Mouse (Mus musculus): ENCODE measurements around the gene Lmod3.

Gene Lmod3

DNA sequence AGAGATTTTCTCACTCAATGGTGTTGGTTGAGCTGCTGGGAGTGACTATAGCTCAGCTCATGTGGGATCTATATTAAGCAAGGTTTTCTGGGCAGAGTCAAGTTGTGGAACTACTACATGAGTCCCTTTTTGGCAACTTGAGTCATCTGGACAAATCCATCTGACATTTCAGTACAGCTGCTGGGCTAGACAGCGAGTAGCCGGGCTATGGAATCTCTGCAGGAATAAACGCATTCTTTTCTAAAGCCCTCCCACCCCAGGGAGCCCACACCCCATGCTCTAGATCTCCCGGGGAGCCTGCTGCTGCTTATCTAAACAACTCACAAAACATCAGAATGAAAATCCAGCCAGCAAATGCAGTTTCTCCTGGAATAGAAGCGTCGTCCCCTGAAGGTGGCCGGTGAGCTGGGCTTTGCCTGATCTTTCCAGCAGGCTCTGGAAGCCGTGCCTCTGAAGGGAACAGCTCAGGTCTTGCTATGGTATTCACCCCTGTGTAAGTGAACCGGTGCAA, at the start of gene Lmod3:
Gene Lmod3 (minus strand): TSS at position 49 of the 511 bp plus-strand sequence.
- DNase-seq (ENCODE audit: low spot score) = no peak

DNA sequence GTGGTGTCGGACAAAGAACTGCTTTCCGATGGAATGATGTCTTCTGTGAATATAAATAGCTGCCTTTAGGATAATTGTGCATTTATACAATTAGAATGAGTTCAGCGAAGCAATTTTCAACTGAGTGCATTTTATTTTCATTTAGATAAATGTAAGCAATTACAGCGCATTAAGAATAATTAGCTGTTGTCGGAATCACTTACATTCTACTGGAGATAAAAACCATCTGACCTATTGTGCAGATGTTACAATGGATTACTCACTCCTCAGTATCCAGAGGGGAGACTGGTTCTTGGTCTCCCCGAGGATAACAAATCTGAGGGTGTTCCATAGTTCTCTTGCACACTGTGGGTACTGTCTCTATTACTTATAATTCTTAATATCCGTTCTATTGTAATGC, 49.7 kb upstream of the Lmod3 start:
- no peak for DNase-seq (ENCODE audit: low spot score)

DNA sequence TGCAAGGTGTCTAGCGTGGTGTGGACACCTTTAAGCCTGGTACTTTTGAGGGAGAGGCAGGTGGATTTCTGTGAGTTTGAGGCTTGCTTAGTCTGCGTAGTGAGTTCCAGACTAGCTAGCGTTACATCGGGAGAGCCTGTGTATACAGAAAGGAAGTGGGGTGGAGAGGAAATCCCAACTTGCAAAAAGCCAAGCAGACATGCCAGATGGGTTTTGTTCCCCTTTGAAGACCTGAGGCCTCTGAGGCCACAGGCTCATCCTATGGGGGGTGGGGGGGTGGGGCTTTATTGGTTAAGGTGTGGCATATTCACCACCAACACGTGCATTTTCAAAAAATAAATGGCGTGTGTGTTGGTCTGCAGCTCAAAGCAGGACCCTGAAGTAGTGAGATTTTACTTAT, 48.1 kb upstream of the Lmod3 start:
- DNase-seq (ENCODE audit: low spot score) = no peak

DNA sequence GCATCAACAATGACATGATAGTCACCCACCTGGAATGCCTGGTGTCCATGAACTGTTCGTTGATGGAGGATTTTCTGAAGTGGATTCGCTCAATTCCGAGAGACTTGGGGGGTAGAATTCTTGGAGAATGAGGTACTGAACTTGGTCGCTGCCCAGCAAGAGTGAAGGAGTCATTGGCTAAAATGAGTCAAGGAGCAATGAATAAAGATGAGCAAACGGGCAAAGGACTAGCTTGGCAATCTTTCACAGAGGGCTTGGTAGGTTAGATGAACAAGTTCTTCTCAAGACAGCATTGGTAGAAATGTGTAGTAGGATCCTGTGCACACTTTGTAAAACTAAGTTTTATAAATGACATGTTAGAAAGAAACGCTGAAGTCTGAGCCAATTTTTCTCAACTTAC, 47.6 kb upstream of the Lmod3 start:
- no peak for DNase-seq (ENCODE audit: low spot score)

DNA sequence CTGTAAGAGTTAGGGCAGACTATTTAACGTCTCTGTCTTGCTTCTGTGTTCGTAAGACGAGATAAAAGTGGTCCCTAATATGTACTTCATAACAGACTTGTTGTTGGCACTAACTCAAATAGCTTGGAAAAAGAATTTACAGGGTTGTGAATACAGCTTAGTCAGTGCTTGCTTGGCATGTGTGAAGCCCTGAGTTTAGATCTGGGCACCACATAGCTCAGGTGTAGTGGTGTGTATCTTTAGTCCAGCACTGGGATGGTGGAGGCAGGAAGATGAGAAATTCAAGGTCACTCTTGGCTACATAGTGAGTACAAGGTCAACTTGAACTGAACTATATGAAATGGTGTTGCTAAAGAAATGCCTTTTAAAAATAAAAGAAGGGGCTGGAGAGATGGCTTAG, 44.6 kb upstream of the Lmod3 start:
- no peak for DNase-seq (ENCODE audit: low spot score)

DNA sequence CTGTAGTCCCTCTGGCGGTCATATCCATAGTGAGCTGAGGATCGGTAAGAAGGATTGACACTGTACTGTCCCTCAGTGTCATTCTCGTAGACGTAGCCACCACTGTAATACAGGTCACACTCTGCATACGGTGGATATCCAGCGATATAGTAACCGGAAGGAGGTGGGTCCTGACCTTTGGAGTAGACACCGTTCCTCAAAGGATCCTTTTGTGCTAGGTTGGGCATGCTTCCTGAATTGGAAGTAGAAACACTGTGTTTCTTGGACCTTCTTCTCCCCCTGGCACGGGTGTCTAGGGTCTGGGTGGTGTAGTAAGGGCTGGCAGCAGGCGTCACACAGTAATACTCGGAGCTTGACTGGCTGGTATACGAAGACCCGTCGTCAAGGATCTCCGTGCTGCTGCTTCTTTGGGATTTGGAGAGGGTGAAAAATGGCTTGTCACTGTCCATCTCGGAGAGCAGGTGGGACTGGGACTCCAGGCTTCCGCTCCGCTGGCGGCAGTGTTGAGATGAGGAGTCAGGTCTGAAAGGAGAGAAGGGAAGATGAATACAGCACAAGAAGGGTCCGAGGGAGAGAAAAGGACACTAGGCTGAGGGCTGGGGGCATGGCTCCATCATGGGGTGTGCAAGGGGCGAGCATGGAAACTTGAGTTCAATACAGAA, 43.4 kb upstream of the Lmod3 start:
- no peak for DNase-seq (ENCODE audit: low spot score)

DNA sequence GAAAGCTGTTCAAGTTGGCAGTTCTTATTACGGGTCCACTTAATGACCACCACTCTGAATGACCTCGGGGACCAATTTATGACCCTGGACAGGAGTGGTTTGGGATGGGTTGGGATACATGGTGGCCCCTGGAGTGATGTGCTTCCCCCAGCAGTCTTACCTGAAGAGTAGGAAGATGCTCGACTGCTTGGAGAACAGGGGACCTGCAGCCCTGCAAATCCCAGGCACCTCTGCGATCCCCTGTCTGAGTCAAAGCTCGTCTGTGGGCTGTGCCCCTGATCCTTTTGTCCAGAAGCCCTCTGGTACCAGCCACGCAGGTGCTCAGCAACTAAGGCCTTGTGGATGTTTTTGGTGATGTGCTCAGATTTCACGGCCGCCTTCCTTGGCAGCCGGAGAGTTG, 42.9 kb upstream of the Lmod3 start:
- DNase-seq (ENCODE audit: low spot score) = no peak

DNA sequence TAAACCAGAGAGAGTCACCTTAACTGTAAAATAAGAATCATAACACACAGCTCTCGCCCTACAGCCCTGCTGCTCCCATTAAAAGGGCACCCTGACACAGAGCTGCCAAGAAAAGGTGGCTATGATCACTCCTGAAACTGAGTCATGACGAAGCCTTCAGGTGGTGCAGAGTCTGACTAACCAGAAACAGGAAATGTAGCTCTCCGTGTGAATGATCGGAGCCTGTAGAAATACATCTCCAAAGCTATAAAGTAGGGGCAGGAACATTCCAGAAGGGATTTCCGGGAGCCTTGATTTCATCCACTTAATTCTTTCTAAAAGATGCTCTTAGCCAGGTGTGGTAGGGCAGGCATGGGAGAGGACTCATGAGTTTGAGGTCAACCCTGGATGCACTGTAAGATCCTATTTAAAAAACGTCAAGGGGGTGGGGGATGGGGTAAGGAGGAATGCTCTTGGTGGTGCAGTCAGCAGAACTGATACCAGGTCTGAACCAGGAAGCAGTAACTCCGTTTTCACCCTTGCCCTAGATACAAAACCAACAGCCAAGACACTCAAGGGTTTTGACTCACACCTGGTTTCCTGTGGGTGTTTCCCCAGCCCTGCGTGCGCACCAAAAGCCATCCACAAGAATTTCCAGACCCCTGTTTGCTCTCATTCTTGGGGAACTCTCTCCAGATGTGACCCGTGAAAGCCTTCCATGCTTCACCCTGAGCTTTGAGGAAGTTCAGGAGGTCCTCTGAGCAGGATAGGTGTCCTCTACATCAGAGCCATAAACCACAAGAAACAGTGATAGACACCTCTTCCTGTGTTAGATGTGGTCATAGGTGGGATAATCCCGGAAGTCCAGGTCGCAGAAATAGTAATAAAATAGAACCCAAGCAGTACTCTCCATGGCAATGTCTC, 41.4 kb upstream of the Lmod3 start:
- no peak for DNase-seq (ENCODE audit: low spot score)

DNA sequence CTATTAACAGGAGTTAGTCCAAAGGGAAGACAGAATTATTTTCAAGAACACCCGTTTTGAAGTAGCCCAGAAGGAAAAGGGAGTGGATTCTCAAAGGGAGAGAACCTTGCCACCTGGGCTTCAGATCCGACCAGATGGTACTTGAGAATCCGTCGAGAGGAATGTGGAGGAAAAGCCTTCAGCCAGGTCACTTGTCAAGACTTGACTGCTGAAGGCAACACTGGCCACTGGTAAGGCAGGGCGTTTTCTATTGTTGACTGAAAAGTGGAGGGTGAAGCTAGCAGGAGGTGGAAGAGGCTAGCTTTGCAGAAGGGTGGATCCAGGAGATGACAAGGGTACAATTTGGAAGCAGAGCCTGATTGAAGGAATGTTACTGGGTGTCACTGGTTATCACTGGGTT, 40.3 kb upstream of the Lmod3 start:
- no peak for DNase-seq (ENCODE audit: low spot score)

DNA sequence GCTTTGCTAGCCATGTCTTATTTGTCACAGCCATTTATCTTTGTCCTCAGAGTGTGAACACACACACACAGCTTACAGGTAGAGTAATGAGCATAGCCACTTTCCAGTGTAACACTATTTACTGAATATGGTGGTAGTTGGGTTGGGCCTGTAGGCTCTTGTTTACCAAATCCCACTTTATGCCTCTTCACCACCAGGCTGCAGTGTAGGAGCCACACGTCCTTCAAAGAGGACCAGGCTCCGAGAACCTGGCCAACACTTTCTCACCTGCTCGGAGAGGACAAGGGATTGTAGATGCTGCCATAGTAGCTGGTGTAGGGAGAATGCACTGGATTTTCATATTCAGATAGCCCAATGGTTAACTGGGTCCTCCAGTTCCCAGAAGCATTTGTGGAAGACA, 39.5 kb upstream of the Lmod3 start:
- DNase-seq (ENCODE audit: low spot score) = no peak

DNA sequence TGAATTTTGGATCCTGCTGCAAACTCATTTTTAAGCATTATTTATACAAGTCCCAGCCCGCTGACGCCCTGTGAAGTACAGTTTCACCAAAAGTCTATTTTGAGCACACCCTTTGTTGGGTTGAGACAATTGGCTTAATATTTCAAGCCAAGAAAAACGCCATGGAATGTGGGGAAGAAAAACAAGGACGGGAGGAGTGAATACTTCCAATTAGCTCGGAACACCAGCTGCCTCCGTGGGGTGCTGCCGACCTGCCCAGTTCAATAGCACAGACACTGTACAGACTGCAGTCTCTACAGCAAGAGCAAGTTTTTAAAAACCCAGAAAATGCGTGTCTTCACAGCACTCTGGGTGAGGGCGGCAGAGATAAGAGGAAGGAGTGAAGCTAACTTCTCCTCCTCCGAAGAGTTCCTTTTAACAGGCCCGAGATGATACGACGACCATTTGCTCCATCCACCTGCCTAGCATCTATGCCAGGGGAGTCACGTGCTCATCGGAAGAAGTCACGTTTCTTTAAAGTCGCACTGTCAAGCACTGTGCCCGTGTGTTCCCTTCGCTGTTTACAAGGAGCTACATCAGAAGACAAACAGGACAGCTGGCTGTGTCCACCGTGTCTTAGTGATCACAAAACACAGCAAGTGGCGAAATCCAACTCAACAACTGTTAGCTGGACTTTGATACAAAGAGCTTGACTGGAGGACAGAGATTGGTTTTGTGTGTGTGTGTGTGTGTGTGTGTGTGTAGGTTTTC, 38.8 kb upstream of the Lmod3 start:
- DNase-seq (ENCODE audit: low spot score) = no peak

DNA sequence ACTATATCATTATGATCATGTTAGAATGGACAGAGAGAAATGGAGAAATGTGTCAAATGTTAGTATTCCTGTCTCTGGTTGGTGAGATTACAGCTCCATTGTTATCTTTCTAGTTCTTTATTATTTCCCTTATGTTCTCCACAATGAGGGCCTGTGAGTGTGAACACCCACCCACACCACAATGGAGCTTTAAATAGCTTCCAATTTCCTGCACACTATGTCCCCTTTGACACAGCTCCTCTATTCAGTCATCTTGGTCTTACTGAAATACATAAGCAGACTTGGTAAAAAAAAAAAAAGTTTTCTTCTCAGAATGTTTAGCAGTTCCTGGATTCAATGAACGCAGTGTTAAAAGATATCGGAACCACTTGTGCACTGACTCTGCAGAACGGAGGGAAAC, 38.1 kb upstream of the Lmod3 start:
- DNase-seq (ENCODE audit: low spot score) = no peak

DNA sequence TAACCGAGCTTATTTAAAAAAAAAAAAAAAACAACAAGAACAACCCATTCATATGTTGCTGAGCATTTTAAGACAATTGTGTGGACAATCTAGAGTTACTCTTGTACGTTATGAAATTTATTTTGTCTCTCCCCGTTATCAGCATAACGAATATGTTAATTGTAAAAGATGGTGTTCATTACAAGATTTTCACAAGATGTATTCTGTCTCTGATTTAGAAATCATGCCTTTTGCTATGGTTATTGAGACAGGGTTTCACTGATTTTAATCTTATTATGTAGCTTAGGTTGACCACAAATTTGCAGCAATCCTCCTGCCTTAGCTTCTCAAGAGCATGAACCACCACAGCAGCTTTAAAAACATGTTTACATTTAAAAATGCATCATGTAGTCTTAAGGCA, 37.3 kb upstream of the Lmod3 start:
- no peak for DNase-seq (ENCODE audit: low spot score)

DNA sequence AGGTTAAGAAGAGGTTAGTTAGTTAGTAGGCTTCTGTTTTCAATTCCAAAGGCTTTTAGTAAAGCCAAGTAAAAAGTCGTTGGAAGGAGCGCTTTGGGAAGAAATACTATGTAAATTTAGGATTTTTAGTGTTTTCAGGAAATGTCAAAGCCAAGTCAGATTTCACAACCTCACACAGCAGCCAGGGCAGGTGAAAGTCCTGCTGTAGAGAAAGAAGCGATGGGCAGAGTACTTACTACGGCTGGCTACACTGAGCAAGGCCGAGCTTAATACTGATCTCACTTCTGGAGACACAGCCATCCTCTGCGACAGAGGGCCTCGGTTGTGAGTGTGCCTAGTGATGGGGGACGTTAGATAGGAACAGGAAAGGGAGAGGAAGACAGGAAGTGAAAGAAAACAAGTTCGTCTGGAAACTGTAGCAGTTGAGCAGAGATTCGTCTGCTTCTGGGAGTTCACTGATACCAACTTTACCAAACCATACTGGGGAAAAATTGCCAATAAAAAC, 36.8 kb upstream of the Lmod3 start:
- no peak for DNase-seq (ENCODE audit: low spot score)

DNA sequence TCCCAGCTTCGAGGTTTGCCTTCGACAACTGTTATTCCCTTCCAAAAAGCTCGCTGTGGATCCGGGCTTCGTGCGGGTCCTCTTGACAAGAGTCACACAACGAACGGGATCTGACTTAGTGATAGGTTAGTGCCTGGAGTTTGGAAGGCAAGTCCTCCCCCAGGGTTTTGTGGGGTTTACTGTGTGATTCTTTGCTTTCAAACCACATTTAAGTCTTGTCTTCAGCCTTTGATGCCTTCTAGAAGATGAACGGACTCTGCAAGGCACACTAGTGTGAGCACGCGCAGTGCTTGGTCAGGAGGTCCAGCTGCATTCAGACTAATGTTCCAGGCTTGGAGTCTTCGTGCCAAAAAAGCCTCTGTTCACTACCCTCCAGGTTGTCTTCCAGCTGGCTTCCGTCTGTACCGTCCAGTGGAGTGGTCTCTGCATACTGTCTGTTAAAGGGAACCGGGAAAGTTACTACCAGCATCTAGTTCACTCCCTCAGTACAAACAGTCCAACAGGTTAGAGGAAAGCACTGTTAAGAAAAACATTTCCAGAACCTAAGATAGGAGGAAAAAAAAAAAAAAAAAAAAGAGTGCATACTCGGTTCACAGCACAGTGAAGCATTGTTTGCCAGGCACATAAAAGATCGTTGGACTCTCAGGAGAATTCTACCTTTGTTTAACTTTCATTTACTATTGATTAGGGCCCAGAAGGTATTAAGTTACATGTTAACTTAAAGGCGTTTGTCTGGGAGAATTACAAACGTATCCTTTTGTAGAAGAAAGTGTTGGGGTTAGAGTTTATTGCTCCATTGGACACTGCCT, 35.7 kb upstream of the Lmod3 start:
- no peak for DNase-seq (ENCODE audit: low spot score)

DNA sequence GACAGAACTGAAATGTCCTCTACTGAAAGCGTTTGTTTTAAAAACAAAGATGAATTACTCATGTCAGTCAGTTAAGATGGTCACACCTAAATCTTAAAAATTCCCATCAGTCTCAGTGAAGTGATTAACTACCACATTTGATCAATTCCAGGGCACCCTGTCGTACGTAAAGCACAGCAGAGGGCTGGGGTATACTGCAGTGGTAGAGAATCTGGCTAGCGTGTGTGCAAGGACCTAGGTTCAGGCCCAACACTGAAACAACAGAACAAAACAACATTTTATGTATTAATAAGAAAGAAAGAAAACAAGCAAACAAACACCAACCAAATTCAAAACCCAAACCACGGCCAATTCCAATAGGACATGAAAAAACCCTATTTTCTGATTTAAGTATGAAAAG, 33.8 kb upstream of the Lmod3 start:
- no peak for DNase-seq (ENCODE audit: low spot score)

DNA sequence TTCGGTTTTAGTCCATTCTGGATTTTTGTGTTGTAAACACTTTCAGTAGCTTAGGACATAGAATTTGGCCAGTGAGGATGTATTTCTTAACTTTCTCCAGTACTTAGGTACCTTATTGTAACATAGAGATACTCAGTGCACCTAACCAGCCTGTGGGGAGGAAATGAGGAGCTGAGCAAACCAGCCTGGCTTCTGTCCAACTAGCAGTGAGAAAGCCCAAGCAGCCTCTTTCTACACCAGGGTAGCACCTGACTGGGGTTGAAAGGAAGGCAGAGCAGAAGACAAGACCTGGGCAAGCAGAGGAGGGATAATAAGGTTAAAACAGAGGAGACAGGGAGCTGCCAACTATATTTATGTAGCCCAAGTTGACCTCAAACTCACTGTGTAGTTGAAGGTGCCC, 31.1 kb upstream of the Lmod3 start:
- DNase-seq (ENCODE audit: low spot score) = no peak

DNA sequence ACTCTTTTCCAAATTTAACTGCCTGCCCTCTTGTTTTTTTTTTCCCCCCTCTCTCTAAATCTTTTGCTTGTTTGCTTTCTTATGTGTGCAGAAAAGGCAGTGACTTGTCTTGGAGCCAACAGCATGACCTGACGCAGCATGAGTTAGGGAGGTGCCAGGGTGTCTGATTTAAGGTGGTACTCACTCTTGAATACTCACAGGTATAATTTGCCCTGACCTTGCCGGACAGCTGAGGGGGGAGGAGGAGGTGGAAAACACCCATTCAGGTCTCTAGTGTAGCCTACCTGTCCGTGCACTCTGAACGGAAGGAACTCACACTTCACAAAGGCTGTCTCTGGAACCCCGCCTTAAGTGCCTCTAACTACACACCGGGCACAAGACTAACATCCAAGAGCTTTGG, 26.3 kb upstream of the Lmod3 start:
- no peak for DNase-seq (ENCODE audit: low spot score)

DNA sequence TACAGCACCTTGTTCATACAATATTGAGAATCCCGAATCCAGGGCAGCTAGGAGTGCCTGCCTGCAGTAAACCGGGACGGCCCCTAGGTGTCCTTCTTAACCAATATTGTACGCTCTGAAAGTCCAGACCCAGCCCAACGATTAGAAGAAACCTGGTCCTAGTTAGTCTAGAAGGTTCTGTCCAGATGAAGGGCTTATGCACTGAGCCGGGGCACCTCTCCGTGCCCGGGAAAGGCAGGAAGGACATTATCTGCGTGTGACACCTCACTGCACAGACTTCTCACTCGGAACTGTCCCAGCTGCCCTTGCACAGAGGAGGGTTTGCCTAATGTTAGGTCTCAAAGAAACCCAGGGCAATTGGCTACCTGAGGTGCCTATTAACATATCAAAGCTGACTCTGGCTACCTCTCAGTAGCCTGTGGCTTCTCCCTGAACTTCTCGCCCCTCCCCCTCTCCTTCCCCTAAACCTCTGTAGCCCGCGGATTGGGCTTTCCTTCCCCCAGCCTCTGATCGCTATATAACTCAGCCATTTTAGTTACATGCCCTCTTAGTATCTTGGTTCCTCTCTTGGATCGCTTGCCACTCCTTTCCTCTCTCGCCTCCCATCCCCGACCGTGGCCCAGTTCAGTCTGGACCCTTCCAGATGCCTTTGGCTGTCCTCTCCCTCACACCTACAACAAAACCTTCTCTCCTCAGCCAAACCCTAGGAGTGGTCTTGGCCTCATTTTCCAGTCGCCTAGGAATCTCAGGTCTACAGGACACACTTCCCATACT, 25.6 kb upstream of the Lmod3 start:
- peak; percentile 83 for DNase-seq (ENCODE audit: low spot score)

DNA sequence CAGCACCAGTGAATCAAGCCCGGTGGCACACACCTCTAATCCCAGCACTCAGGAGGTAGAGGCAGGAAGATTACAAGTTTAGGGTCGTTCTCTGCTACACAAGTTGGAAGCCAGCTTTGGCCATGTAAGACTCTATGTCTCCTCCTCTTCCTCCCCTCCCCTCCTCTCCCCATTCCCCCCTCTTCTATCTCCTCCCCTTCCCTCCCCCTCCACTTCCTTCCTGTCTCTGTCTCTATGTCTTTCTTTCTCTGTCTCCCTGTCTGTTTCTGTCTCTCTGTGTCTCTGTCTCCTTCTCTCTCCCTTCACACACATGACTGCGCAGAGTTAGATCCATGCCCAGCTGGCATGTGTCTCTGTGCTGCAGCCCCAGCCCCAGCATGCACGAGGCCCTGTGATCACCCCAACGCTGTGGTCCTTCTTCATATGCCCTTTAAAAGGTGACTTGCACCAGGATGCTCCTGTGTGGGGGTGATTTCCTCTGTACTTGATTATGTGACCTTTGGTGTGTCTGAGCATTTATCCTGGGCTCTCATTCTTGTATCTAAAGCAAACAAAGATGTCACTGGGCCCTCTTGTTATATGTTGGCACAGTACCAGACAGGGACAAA, 24.4 kb upstream of the Lmod3 start:
- DNase-seq (ENCODE audit: low spot score) = no peak

Measured in testis, postnatal 10 days (tissue).